Mouse (Mus musculus): Measurements from ENCODE around the gene Gm49383.
A peak's percentile ranks its signal among the peaks of the same experiment; 100 is the strongest.
"Not testable (repeated sequence)": the region's sequence is repeated elsewhere in the genome, so short reads cannot be mapped to it uniquely, and the experiment has no call there.

The Gm49383 gene

GRCm38 (mm10) chr12:69198164-69198535 lies 1.2 kb upstream of the Gm49383 start, which contains the start of gene Dnaaf2:
Dnaaf2 (minus strand) TSS chr12:69198429.
- peak; percentile 55 to 56 for DNase-seq

- DNase-seq = peak; percentile 40 to 55
Observed at GRCm38 (mm10) chr12:69197378-69198163, 667 bp upstream of the Gm49383 start.

GRCm38 (mm10) chr12:69192637-69193036 lies 4.3 kb downstream of the Gm49383 start:
- DNase-seq = no peak

GRCm38 (mm10) chr12:69191396-69191795 lies 5.5 kb downstream of the Gm49383 start:
- DNase-seq = no peak

- no peak for DNase-seq
Observed at GRCm38 (mm10) chr12:69190522-69190921, 6.4 kb downstream of the Gm49383 start.

GRCm38 (mm10) chr12:69190074-69190473 lies 6.8 kb downstream of the Gm49383 start:
- DNase-seq = no peak

GRCm38 (mm10) chr12:69186811-69187471 lies 10.0 kb downstream of the Gm49383 start:
- DNase-seq = no peak

GRCm38 (mm10) chr12:69185371-69185770 lies 11.5 kb downstream of the Gm49383 start:
- no peak for DNase-seq

GRCm38 (mm10) chr12:69184342-69185295 lies 12.3 kb downstream of the Gm49383 start:
- peak in 1 of 2 experiments; percentile 61 for DNase-seq

GRCm38 (mm10) chr12:69183583-69184308 lies 13.2 kb downstream of the Gm49383 start, which contains the start of the genes Rpl36al and Mgat2:
Rpl36al (minus strand) TSS chr12:69184083.
Mgat2 (plus strand) TSS chr12:69184157.
- peak; percentile 99 to 100 for DNase-seq

GRCm38 (mm10) chr12:69181800-69182199 lies 15.1 kb downstream of the Gm49383 start:
- DNase-seq = no peak

- no peak for DNase-seq
Observed at GRCm38 (mm10) chr12:69179371-69179770, 17.5 kb downstream of the Gm49383 start.

- DNase-seq = no peak
Observed at GRCm38 (mm10) chr12:69177526-69177925, 19.4 kb downstream of the Gm49383 start.

- DNase-seq = no peak
Observed at GRCm38 (mm10) chr12:69175975-69176374, 20.9 kb downstream of the Gm49383 start.

- no peak for DNase-seq
Observed at GRCm38 (mm10) chr12:69171307-69171706, 25.6 kb downstream of the Gm49383 start.

- peak; percentile 82 to 92 for DNase-seq
Observed at GRCm38 (mm10) chr12:69168461-69169106, 28.3 kb downstream of the Gm49383 start, which contains the start of gene Lrr1. Lrr1 (plus strand) TSS chr12:69168814.

GRCm38 (mm10) chr12:69167656-69168460 lies 29.0 kb downstream of the Gm49383 start:
- no peak for DNase-seq

- DNase-seq = not testable (repeated sequence)
Observed at GRCm38 (mm10) chr12:69166861-69167581, 29.9 kb downstream of the Gm49383 start.

GRCm38 (mm10) chr12:69164904-69165303 lies 32.0 kb downstream of the Gm49383 start:
- no peak for DNase-seq

GRCm38 (mm10) chr12:69163586-69163985 lies 33.3 kb downstream of the Gm49383 start:
- not testable (repeated sequence) for DNase-seq

Data from cerebellum, postnatal 36 days (tissue).